Mouse (Mus musculus): ENCODE data around the gene Sbno2. TPM values are rescaled to one million over a fixed set of nuclear protein-coding genes. Genes with fewer than 3 reads are reported as not detected.

Sbno2 gene
- polyA plus RNA-seq, 1 experiment = 127 TPM

DNA sequence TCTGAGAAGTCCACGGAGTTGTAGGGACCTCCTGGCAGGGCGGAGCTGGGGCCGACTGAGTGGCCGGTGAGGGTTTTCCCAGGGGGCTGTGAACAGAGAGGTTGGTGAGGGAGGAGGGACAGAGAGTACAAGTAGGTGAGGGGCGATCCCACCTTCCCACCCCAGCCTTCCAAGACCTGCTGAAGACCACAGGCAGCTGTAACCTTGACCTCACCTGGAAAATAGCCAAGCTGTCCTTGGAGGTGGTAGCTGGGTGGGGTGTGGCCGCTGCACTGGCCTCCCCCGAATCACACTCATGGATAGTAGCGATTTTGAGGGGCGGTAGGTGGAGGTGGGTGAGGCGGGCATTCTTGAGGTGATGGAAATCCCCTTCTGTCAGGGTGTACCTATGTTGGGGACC, 29.8 kb upstream of the Sbno2 start:
- Histone ChIP-seq H3K27me3 (ENCODE audit: control insufficient read depth, insufficient read depth, low read length) (no peaks in the 10 kb centered on the region; the same call in 1 of the 2 replicates), H3K4me3 (ENCODE audit: control insufficient read depth, insufficient read depth, low read length) (no peak overlapping the region), H3K27ac (ENCODE audit: control insufficient read depth, insufficient read depth, low read length) (no peak overlapping the region), H3K4me1 (replicated peaks; ENCODE audit: control insufficient read depth, insufficient read depth, low read length) (peaks cover 35% of the 10 kb centered on the region), H3K36me3 (ENCODE audit: control insufficient read depth, insufficient read depth, low read length) (peaks cover 17% of the 10 kb centered on the region)
- no peak for DNase-seq
- TF ChIP-seq CTCF (IDR thresholded peaks at IDR 0.05; ENCODE audit: borderline replicate concordance, control insufficient read depth, extremely low read depth, insufficient read depth, low read length, poor library complexity) (no peak), POLR2A (IDR thresholded peaks at IDR 0.05; ENCODE audit: control insufficient read depth, extremely low read depth, insufficient read depth, low read length, poor library complexity) (no peak)
- WGBS = 98% methylated on average over 10 of the region's 10 CpGs

DNA sequence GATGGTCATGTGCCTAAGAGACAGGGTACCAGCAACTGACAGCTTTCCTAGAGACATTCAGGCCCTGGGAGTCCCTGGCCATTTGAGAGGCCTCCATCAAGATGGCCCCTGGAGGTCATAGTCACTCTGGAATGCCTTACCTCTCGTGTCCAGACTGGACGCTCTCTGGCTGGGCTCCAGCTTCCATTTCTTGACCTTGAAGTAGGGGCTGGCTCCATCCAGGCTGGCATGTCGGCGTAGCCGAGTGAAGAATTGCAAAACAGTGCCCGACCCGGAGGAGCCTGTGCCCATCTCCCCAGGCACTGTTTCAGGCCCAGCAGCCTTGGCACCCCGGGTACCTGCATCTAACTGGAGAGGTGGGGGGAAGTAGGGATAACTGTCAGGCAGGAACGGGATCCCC, 29.1 kb upstream of the Sbno2 start:
- H3K27me3 ChIP-seq (ENCODE audit: control insufficient read depth, insufficient read depth, low read length) = no peaks in the 10 kb centered on the region; the same call in 1 of the 2 replicates
- 97% methylated on average over 9 of the region's 9 CpGs for WGBS
- peaks cover 24% of the 10 kb centered on the region for H3K36me3 ChIP-seq (ENCODE audit: control insufficient read depth, insufficient read depth, low read length)
- DNase-seq = no peak
- H3K4me1 ChIP-seq (replicated peaks; ENCODE audit: control insufficient read depth, insufficient read depth, low read length) = peaks cover 31% of the 10 kb centered on the region
- no peak overlapping the region for H3K4me3 ChIP-seq (ENCODE audit: control insufficient read depth, insufficient read depth, low read length)
- no peak overlapping the region for H3K27ac ChIP-seq (ENCODE audit: control insufficient read depth, insufficient read depth, low read length)
- TF ChIP-seq CTCF (IDR thresholded peaks at IDR 0.05; ENCODE audit: borderline replicate concordance, control insufficient read depth, extremely low read depth, insufficient read depth, low read length, poor library complexity) (no peak), POLR2A (IDR thresholded peaks at IDR 0.05; ENCODE audit: control insufficient read depth, extremely low read depth, insufficient read depth, low read length, poor library complexity) (no peak)

DNA sequence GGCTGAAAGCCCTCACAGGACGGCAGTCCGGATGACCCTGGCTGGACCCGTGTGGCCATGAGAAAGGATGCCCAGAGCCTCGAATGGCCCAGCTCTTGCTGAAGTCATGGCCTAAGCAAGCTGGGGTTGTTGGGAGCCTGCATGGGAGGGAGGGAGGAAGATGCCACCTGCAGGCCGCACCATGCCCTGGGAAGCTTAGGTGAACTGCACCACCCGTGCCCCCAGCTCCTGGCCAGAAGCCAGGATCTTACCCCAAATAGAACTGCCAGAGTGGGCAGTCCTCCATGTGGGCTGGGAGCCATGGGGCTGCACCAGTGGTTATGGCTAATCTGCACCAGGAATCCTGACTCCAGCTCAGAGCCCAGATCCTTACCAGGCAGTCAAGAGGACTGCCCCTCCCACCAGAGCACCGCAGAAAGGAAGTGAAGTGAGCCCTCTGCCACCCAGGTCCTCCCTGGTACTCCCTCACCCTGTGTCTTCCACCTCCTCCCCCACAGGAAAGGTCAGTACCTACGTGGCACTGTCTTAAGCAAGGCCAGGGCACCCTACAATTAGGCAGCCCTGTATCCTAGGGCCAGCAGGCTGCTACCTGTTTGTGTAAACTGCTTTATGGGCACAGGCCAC, 28.0 kb upstream of the Sbno2 start:
- H3K27ac ChIP-seq (ENCODE audit: control insufficient read depth, insufficient read depth, low read length) = no peak overlapping the region
- DNase-seq = no peak
- H3K36me3 ChIP-seq (ENCODE audit: control insufficient read depth, insufficient read depth, low read length) = peaks cover 30% of the 10 kb centered on the region
- 52% methylated on average over 8 of the region's 8 CpGs for WGBS
- H3K27me3 ChIP-seq (ENCODE audit: control insufficient read depth, insufficient read depth, low read length) = no peaks in the 10 kb centered on the region
- H3K4me1 ChIP-seq (replicated peaks; ENCODE audit: control insufficient read depth, insufficient read depth, low read length) = peaks cover 22% of the 10 kb centered on the region
- TF ChIP-seq CTCF (IDR thresholded peaks at IDR 0.05; ENCODE audit: borderline replicate concordance, control insufficient read depth, extremely low read depth, insufficient read depth, low read length, poor library complexity) = no peak
- H3K4me3 ChIP-seq (ENCODE audit: control insufficient read depth, insufficient read depth, low read length) = no peak overlapping the region

DNA sequence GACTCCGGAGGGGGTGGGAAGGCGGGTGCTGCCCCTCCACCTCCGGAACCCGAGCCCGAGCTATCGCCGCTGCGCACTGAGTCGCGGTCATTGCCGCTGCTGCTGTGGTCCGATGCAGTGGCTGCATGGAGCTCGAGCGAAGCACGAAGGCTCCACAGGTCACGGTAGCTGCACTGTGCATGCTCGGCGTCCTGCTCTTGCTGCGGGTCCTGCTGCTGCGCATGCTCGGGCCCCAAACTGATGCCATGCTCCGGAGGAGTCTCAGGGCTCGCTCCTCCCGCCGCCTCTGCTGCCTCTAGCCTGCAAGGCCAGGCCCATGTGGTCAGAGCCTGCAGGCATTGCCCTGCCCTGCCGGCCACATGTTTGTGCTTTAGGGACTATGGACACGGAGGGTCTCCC, 26.6 kb upstream of the Sbno2 start:
- 84% methylated on average over 27 of the region's 27 CpGs for WGBS
- Histone ChIP-seq H3K36me3 (ENCODE audit: control insufficient read depth, insufficient read depth, low read length) (peaks cover 39% of the 10 kb centered on the region), H3K4me3 (ENCODE audit: control insufficient read depth, insufficient read depth, low read length) (no peak overlapping the region), H3K27me3 (ENCODE audit: control insufficient read depth, insufficient read depth, low read length) (no peaks in the 10 kb centered on the region), H3K4me1 (replicated peaks; ENCODE audit: control insufficient read depth, insufficient read depth, low read length) (peaks cover 10% of the 10 kb centered on the region), H3K27ac (ENCODE audit: control insufficient read depth, insufficient read depth, low read length) (no peak overlapping the region)
- DNase-seq = no peak
- TF ChIP-seq CTCF (IDR thresholded peaks at IDR 0.05; ENCODE audit: borderline replicate concordance, control insufficient read depth, extremely low read depth, insufficient read depth, low read length, poor library complexity) (no peak), POLR2A (IDR thresholded peaks at IDR 0.05; ENCODE audit: control insufficient read depth, extremely low read depth, insufficient read depth, low read length, poor library complexity) (no peak)

DNA sequence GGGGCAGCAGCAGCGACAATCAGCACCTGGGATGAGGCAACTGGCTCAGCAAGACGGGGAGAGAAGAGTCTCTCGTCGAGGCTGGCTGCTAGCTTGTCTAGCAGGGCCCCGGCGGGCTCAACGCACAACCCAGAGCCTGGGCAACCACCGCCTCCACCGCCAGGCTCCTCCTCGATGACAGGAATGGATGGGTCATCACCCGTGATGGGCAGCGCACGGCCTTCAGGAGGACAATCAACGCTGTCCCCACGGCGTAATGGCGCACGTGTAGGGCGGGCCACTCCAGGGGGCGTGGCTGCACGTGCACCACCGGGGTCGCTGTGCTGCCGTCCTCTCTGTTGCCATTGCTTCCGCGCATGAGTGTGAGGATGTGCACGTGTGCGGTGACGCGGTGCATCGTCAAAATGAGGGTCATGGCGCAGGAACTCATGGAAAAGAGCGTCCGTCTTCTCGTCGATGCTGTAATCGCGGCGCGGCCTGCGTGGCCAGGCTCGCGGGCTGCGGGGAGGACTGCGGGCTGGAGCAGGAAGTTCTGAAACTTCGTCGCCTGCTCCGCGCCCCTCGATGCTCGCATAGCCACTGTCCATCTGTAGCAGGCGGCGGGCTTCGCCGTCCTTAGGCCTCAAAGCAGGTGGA, 26.1 kb upstream of the Sbno2 start:
- DNase-seq = no peak
- no peak overlapping the region for H3K27ac ChIP-seq (ENCODE audit: control insufficient read depth, insufficient read depth, low read length)
- no peaks in the 10 kb centered on the region for H3K27me3 ChIP-seq (ENCODE audit: control insufficient read depth, insufficient read depth, low read length)
- H3K36me3 ChIP-seq (ENCODE audit: control insufficient read depth, insufficient read depth, low read length) = peaks cover 44% of the 10 kb centered on the region
- TF ChIP-seq POLR2A (IDR thresholded peaks at IDR 0.05; ENCODE audit: control insufficient read depth, extremely low read depth, insufficient read depth, low read length, poor library complexity) = no peak
- no peak for TF ChIP-seq CTCF (IDR thresholded peaks at IDR 0.05; ENCODE audit: borderline replicate concordance, control insufficient read depth, extremely low read depth, insufficient read depth, low read length, poor library complexity)
- no peak overlapping the region for H3K4me3 ChIP-seq (ENCODE audit: control insufficient read depth, insufficient read depth, low read length)
- H3K4me1 ChIP-seq (replicated peaks; ENCODE audit: control insufficient read depth, insufficient read depth, low read length) = peaks cover 7% of the 10 kb centered on the region; the same call in 1 of the 2 replicates
- WGBS = 90% methylated on average over 55 of the region's 55 CpGs

DNA sequence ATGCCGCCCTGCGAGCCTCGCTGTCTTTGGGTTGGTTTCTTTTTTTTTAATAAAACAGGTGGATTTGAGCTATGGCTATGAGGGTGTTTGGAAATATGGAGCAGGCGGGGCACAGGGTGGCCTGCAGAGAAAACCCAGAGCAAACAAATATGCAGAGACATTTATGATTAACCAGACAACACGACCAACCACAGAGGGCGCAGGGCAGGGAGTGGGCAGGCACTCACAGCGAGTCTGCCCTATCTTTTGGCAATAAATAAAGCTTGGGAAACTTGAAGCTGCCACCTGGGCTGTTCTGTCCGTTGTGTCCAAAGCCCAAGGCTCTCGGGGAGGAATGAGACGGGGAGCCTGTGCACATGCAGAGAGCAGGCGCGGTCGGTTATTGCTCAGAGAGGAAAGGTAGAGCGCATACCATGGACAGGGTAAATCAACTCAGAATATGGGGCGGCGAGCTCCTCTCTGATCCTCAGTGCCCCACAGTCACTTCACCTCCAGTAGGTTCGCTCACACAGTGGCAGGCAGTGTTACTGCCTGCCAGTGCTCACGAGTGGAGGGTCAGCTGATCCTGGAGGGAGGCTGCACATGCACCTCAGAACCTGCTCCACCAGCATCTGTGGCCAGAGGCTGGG, 25.1 kb upstream of the Sbno2 start:
- no peak overlapping the region for H3K27ac ChIP-seq (ENCODE audit: control insufficient read depth, insufficient read depth, low read length)
- 94% methylated on average over 18 of the region's 18 CpGs for WGBS
- no peaks in the 10 kb centered on the region for H3K27me3 ChIP-seq (ENCODE audit: control insufficient read depth, insufficient read depth, low read length)
- DNase-seq = no peak
- H3K4me3 ChIP-seq (ENCODE audit: control insufficient read depth, insufficient read depth, low read length) = no peak overlapping the region
- peaks cover 7% of the 10 kb centered on the region; the same call in 1 of the 2 replicates for H3K4me1 ChIP-seq (replicated peaks; ENCODE audit: control insufficient read depth, insufficient read depth, low read length)
- TF ChIP-seq CTCF (IDR thresholded peaks at IDR 0.05; ENCODE audit: borderline replicate concordance, control insufficient read depth, extremely low read depth, insufficient read depth, low read length, poor library complexity) (no peak), POLR2A (IDR thresholded peaks at IDR 0.05; ENCODE audit: control insufficient read depth, extremely low read depth, insufficient read depth, low read length, poor library complexity) (no peak)
- peaks cover 50% of the 10 kb centered on the region for H3K36me3 ChIP-seq (ENCODE audit: control insufficient read depth, insufficient read depth, low read length)
